In genomic region chr4:76673224-76673623, GRCm38 (mm10) we compare ENCODE assay signal across 20 mouse cellular contexts.
DNase-seq lines count a peak whose midpoint lies in the region; ATAC-seq and TF ChIP-seq lines count a peak whose summit lies in the region.
"Had no signal": no experiment of that assay in that cellular context is flagged by ENCODE, and none has a peak within 500 bp of the region (broad histone marks: within the 10 kb centered on the region; RNA-seq: fewer than 3 reads in every experiment).

No protein-coding gene starts in this region.

- no peak overlapping the region for H3K4me2 ChIP-seq in forebrain, embryonic 16.5 days (ENCODE audit: low read length)
- H3K4me2 ChIP-seq in forebrain, embryonic 13.5 days = no peak overlapping the region
- H3K4me2 ChIP-seq in heart, embryonic 12.5 days = no peak overlapping the region
- H3K4me2 ChIP-seq: limb, embryonic 12.5 days; liver, embryonic 12.5 days; lung, embryonic 14.5 days had no signal

- H3K27ac ChIP-seq in forebrain, embryonic 16.5 days (ENCODE audit: low read length) = peak overlapping the region; percentile 15; the same call in 1 of the 2 replicates
- H3K27ac ChIP-seq in forebrain, embryonic 13.5 days = no peak overlapping the region
- H3K27ac ChIP-seq in left cerebral cortex, adult 2 months = no peak overlapping the region
- no peak overlapping the region for H3K27ac ChIP-seq in heart, embryonic 12.5 days (ENCODE audit: poor library complexity, severe bottlenecking)
- H3K27ac ChIP-seq: limb, embryonic 12.5 days; liver, embryonic 12.5 days had no signal

- H3K4me3 ChIP-seq in forebrain, embryonic 16.5 days (replicated peaks; ENCODE audit: low read length) = no peak overlapping the region
- no peak overlapping the region for H3K4me3 ChIP-seq in forebrain, embryonic 13.5 days
- H3K4me3 ChIP-seq in left cerebral cortex, adult 2 months = no peak overlapping the region
- no peak overlapping the region for H3K4me3 ChIP-seq in heart, embryonic 12.5 days
- H3K4me3 ChIP-seq: limb, embryonic 12.5 days; liver, embryonic 12.5 days had no signal

- H3K9ac ChIP-seq in forebrain, embryonic 16.5 days (replicated peaks; ENCODE audit: low read depth, low read length) = no peak overlapping the region
- H3K9ac ChIP-seq in forebrain, embryonic 13.5 days = no peak overlapping the region
- H3K9ac ChIP-seq in heart, embryonic 12.5 days = no peak overlapping the region
- H3K9ac ChIP-seq: limb, embryonic 12.5 days; liver, embryonic 12.5 days; lung, embryonic 14.5 days had no signal

- H3K36me3 ChIP-seq in forebrain, embryonic 16.5 days (ENCODE audit: control insufficient read depth, insufficient read depth) = no peaks in the 10 kb centered on the region
- no peaks in the 10 kb centered on the region for H3K36me3 ChIP-seq in forebrain, embryonic 13.5 days (ENCODE audit: poor library complexity, severe bottlenecking)
- H3K36me3 ChIP-seq in heart, embryonic 12.5 days = no peaks in the 10 kb centered on the region
- H3K36me3 ChIP-seq: limb, embryonic 12.5 days; liver, embryonic 12.5 days had no signal

- intact Hi-C loops in left cerebral cortex, postnatal 4 days (cut with DNase I) = no loop called here
- intact Hi-C loops in left cerebral cortex, adult 2 months (cut with DNase I) = no loop called here

- DNase-seq in left cerebral cortex, postnatal 4 days = peak; percentile 3
- no peak for DNase-seq in left cerebral cortex, adult 2 months (ENCODE audit: extremely low spot score in 1 of 2, low spot score in 2 of 2)
- peak; percentile 59 for DNase-seq in cerebellum, postnatal 10 days
- DNase-seq in layer of hippocampus, postnatal 14 days (ENCODE audit: low spot score in 2 of 2) = peak; percentile 6 to 56
- no peak for DNase-seq in adrenal gland, adult 2 months
- DNase-seq: adrenal gland, postnatal 25 days; gastrocnemius, postnatal 36 days; kidney, adult 9 months; kidney, postnatal 25 days; lung, embryonic 14.5 days; lung, postnatal 36 days; retina, postnatal 1 day; right cerebral cortex, postnatal 4 days had no signal

- 0 out of 2 replicates have a peak, but pooled peaks have one; percentile 50 for ATAC-seq in forebrain, embryonic 16.5 days
- no peak for ATAC-seq in forebrain, embryonic 13.5 days
- ATAC-seq in heart, embryonic 12.5 days (ENCODE audit: insufficient number of reproducible peaks, low FRiP score) = no peak
- ATAC-seq: liver, embryonic 12.5 days; midbrain, embryonic 16.5 days had no signal

- no peaks in the 10 kb centered on the region for H3K27me3 ChIP-seq in forebrain, embryonic 16.5 days (replicated peaks; ENCODE audit: control insufficient read depth, insufficient read depth, low read length)
- H3K27me3 ChIP-seq in forebrain, embryonic 13.5 days = no peaks in the 10 kb centered on the region
- H3K27me3 ChIP-seq in heart, embryonic 12.5 days (replicated peaks) = no peaks in the 10 kb centered on the region
- H3K27me3 ChIP-seq: CH12.LX; limb, embryonic 12.5 days; liver, embryonic 12.5 days had no signal

- no peak for TF ChIP-seq CTCF in left cerebral cortex, adult 2 months (IDR thresholded peaks at IDR 0.05)

- H3K4me1 ChIP-seq in forebrain, embryonic 16.5 days (replicated peaks; ENCODE audit: control insufficient read depth, insufficient read depth, low read length) = peaks cover 3% of the 10 kb centered on the region
- no peaks in the 10 kb centered on the region for H3K4me1 ChIP-seq in forebrain, embryonic 13.5 days
- H3K4me1 ChIP-seq in heart, embryonic 12.5 days (replicated peaks) = no peaks in the 10 kb centered on the region
- H3K4me1 ChIP-seq: limb, embryonic 12.5 days; liver, embryonic 12.5 days had no signal

- no peaks in the 10 kb centered on the region for H3K9me3 ChIP-seq in forebrain, embryonic 16.5 days (ENCODE audit: control insufficient read depth, low read length)
- no peaks in the 10 kb centered on the region for H3K9me3 ChIP-seq in forebrain, embryonic 13.5 days (replicated peaks)
- no peaks in the 10 kb centered on the region for H3K9me3 ChIP-seq in heart, embryonic 12.5 days (replicated peaks)
- H3K9me3 ChIP-seq: limb, embryonic 12.5 days; liver, embryonic 12.5 days had no signal

Comparison
In these comparisons a context has a peak if more than half of its experiments do, and no peak if none do; other contexts are left out.
1. DNase-seq: peak in left cerebral cortex, postnatal 4 days (single experiment), cerebellum, postnatal 10 days (2 of 2) and layer of hippocampus, postnatal 14 days (2 of 2); none in left cerebral cortex, adult 2 months (0 of 2) and adrenal gland, adult 2 months (single experiment).